Mouse (Mus musculus): ENCODE results near the gene Cerkl.

The Cerkl gene

GRCm38 (mm10) chr2:79456575-79457349 lies at the start of gene Cerkl, which contains the start of gene Neurod1:
Gene Cerkl, minus strand, starts transcription at chr2:79456785.
Gene Neurod1, minus strand, starts transcription at chr2:79456751.
- DNase-seq: no peak

- peak; percentile 32 to 39 for DNase-seq
Observed at GRCm38 (mm10) chr2:79498990-79499755, 42.6 kb upstream of the Cerkl start.

GRCm38 (mm10) chr2:79485127-79485526 lies 28.5 kb upstream of the Cerkl start:
- DNase-seq: no peak

DNA sequence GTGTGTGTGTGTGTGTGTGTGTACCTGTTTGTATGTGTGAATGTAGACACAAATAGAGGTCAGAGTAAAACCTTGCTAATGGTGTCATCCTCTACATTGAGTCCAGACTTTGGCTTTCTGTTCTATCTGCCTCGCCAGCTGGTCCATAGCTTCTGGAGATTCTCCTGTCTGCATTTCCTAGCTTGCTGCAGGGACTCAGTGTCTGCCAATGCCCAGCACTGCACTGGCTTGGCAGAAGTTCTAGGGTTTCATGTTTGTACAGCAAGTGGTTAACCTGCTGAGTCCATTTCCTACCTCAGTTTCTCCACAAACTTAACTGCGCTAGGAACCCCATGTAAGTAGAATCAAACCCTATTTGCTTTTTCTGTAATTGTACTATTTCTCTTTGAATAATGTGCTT lies 25.9 kb upstream of the Cerkl start:
- DNase-seq: no peak

DNA sequence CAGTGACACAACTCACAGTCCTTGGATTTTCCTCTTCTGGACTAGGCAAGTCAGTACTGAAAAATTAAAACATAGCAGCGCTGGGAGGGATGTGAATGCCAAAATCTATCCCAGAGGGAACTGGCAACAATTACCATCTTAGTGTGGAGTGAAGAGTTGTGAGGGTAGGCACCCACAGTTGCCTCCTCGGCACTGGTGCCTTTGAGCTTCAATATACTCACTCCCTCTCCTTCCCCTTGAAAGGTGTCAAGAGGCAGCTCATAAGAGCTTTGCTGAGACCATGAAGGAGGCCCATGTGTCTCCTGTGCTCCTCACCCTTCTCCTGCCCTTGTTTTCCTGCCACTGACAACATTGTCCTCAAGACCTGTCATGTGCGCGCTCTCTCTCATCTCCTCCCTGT lies 5.8 kb upstream of the Cerkl start:
- DNase-seq: no peak

DNA sequence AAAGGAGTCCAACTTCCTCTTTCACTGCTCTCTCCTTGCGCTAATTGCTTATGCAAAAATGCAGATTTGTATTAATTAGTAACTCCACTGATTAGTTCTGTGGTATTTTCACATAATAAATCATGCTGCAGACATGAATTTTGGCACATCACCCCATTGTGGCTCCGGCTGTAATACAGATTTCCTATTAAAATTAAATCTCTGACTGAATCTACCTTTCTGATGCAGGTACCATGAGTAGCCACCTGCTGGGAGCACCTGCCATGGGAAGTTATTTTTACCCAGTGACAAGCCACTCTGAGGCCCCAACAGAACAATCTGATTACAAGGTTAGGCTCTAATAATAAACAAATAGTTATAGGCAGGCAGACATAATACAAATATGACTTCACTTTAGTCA lies 5.3 kb upstream of the Cerkl start:
- DNase-seq: no peak

GRCm38 (mm10) chr2:79460586-79460985 lies 4.0 kb upstream of the Cerkl start:
- no peak for DNase-seq

DNA sequence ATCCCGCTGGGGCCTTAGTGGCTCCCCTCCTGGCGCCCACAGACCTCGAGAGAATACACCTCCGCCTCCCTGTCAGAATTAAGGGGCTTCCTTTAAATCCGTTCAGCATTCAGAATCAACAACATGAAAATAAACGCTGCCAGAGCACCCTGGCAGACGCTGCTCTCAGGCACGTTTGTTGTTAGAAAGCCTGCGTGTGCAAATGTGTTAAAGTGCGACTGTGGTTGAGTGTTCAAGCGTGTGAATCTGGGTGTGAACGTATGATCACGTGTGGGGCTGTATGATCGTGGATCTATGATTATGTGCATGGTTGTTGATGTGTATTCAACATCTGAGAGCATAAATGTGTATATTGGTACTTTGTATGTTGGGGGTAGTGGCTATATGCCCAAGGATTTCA lies 3.5 kb upstream of the Cerkl start:
- DNase-seq: no peak

DNA sequence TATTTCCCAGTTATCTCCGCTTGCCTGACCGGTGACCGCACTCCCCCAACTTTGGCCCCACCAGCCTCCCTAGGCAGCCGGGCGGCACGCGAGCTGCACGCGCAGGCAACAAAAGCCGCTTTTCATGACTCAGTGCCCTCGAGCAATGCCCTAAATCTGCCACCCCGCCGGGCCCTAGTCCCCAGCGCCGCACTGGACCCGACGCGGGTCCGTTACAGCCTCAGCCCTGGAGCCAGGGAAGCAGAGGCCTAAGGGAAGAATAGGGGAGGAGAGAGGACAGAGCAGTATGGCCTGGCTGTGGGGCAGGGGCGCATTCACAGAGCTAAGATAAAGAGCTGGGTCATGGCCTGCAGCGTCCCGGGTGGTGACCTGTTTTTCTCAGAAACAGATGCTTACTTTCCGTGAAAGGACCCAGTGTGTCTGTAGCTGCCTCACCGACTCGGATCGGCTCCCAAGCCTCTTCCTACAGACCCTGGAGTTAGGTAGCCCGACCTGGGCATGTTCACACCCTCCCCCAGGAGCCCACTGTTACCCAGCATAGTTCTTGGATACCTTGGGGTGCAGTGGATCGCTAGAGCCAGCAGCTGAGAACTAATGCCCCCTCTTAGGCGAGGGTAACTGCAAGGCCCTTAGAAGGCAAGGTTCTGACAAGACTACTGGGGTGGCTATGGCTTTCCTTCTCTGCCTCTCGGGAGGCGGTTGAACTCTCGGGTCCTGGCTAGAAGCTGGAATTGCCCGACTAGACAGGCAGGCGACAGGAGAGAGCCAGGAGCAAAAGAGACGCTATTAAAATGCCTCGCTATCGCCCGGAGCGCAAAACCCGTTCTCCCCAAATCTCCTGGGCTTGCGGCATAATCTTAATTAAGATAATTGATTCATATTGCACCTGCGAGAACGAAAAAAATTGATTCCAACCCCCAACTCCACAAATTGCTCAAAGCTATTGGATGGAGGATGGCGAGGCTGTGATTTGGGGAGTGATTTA lies 2.8 kb upstream of the Cerkl start:
- DNase-seq: no peak

DNA sequence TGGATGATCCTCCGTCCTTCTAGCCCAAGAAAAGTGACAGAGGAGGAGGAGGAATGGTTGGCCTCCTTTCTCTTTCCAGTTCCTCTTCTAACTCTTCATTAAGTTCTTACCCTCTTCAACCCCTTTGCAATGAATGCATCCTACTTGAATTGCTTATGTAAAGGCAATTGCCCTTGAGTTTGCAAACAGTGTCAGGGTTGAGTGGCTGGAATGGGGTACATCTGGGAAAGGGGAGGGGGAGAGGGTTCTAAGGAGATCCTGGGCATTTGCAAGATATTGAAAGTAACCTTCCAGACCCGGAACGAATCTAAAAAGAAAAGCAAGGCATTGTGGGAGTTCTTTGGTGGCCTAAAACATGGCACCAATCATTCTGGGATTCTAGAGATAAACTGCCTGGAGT lies 1.3 kb upstream of the Cerkl start:
- DNase-seq: no peak

- no peak for DNase-seq
Observed at GRCm38 (mm10) chr2:79457434-79457833, 849 bp upstream of the Cerkl start.

DNA sequence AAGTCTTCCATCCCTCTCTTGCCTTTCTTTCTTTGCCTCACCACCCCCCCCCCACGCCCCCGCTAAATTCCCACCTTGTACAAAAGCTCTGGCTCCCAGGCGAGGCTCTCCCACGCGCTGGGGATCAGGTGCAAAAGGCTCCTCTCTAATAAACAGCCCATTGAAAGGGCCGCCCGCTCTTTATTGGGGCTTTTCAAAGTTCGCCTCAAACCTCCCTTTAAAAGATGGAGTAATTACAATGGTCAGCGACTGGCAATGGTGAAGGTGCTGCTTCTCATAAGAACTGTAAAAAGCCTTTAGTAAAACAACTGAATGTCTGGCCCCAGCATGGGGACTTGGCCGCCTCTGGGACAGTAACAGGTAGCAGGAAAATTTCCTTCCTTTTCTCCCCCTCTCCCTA lies 939 bp downstream of the Cerkl start:
- no peak for DNase-seq

GRCm38 (mm10) chr2:79454786-79455446 lies 1.7 kb downstream of the Cerkl start:
- no peak for DNase-seq

DNA sequence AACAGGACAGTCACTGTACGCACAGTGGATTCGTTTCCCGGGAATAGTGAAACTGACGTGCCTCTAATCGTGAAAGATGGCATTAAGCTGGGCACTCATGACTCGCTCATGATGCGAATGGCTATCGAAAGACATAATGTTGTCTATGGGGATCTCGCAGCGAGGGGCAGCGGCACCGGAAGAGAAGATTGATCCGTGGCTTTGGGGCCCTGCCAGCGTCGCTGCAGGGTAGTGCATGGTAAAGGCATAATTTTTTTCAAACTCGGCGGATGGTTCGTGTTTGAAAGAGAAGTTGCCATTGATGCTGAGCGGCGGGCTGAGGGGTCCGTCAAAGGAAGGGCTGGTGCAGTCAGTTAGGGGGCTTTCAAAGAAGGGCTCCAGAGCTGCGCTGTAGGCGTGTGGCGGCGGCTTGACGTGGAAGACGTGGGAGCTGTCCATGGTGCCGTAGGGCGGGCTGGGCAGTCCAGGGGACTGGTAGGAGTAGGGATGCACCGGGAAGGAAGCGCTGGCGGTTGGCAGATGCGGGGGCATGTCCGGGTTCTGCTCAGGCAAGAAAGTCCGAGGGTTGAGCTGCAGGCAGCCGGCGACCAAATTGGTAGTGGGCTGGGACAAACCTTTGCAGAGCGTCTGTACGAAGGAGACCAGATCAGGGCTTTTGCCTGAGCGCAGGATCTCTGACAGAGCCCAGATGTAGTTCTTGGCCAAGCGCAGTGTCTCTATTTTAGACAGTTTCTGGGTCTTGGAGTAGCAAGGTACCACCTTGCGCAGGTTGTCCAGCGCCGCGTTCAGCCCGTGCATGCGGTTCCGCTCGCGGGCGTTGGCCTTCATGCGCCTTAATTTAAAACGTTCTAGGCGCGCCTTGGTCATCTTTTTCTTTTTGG lies 2.4 kb downstream of the Cerkl start:
- DNase-seq: peak; percentile 39 to 51

GRCm38 (mm10) chr2:79451438-79451837 lies 5.1 kb downstream of the Cerkl start:
- DNase-seq: no peak

GRCm38 (mm10) chr2:79450684-79451394 lies 5.7 kb downstream of the Cerkl start:
- no peak for DNase-seq

DNA sequence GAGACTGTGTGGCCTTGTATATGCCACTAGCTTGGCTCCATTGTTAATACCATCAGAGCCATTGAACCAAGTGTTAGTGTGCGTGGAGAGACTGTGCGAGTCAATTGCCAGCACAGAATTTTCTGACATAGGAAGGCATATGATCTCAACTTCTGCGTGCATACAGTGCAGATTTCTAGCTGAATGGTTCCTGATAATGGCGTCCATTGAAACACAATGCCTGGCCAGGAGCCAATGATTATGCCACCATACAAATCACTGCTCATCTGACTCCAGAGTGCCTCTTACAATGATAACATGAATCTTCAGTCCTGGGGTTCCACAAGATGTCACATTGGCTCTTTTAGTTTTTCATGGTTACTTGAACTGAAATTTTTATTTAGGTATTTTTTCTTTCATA lies 7.2 kb downstream of the Cerkl start:
- no peak for DNase-seq

DNA sequence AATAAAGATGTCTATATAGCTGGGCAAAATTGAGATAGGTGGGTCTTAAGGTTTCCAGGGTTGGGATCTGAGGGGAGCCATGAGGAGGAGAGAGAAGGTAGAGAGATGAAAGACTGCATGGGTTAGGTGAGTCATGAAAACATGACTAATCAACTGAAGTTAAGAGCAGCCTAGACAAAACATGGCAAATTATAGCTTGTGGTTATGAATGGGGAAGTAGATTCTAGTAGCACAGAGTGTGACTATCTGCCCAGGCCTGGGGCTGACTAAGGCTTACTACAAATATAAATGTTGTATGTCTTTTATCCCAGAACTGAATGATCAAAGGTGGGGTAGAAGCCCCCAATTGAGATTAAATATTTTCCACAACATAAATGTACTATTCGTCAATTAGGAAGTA lies 9.4 kb downstream of the Cerkl start:
- no peak for DNase-seq

- DNase-seq: no peak
Observed at GRCm38 (mm10) chr2:79443861-79444620, 12.5 kb downstream of the Cerkl start.

DNA sequence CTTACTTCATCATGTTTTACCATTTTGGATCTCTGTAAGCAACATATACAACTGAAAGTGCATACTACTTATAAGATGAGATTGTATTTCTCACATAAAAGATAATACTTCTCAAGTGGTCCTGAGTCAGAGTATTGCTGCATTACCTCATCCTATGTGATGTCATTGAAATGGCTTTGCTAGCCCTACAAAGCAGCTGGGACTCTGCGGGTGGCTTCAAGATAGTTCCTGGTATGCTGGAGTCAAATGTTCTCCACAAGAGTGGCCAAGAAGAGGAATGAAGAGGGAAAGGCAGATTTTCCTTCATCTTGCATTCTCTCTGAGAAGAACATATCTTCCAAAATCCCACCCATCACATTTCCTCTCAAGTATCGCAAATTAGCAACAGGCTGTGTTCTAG lies 13.2 kb downstream of the Cerkl start:
- DNase-seq: no peak

Data from lung, adult 18-20 months (tissue).